Mouse (Mus musculus): Measurements from ENCODE around the gene Kif9. TPM values are rescaled to one million over a fixed set of nuclear protein-coding genes. Genes with fewer than 3 reads are reported as not detected.

Kif9 gene
- polyA plus RNA-seq, 1 experiment from 2014 or later, result 4.7 TPM

- H3K27ac ChIP-seq (ENCODE audit: low read length), result no peak overlapping the region
- no peak overlapping the region for H3K4me3 ChIP-seq (ENCODE audit: low read depth, low read length)
- H3K4me1 ChIP-seq (ENCODE audit: control insufficient read depth, insufficient read depth, low read length), result peaks cover 16% of the 10 kb centered on the region
- H3K9ac ChIP-seq (ENCODE audit: low read depth, low read length), result no peak overlapping the region
- no peaks in the 10 kb centered on the region for H3K9me3 ChIP-seq (replicated peaks; ENCODE audit: control insufficient read depth, low read length, poor library complexity, severe bottlenecking)
- WGBS, result 77% methylated on average over 4 of the region's 4 CpGs
- H3K27me3 ChIP-seq (ENCODE audit: control insufficient read depth, insufficient read depth, low read depth, low read length), result 0 out of 2 replicates have a peak, but pooled peaks cover 4% of the 10 kb centered on the region
- H3K4me2 ChIP-seq (ENCODE audit: low read length), result no peak overlapping the region
- H3K36me3 ChIP-seq (ENCODE audit: control insufficient read depth, insufficient read depth, low read length), result no peaks in the 10 kb centered on the region
- no peak for ATAC-seq
Measured at GRCm38 (mm10) chr9:110478639-110479038, 1.9 kb downstream of the Kif9 start.

- no peak overlapping the region for H3K4me3 ChIP-seq (ENCODE audit: low read depth, low read length)
- no peak for ATAC-seq
- no peak overlapping the region for H3K4me2 ChIP-seq (ENCODE audit: low read length)
- no peaks in the 10 kb centered on the region for H3K27me3 ChIP-seq (ENCODE audit: control insufficient read depth, insufficient read depth, low read depth, low read length)
- H3K27ac ChIP-seq (ENCODE audit: low read length), result no peak overlapping the region
- H3K9ac ChIP-seq (ENCODE audit: low read depth, low read length), result no peak overlapping the region
- H3K9me3 ChIP-seq (replicated peaks; ENCODE audit: control insufficient read depth, low read length, poor library complexity, severe bottlenecking), result peaks cover 4% of the 10 kb centered on the region
- no peaks in the 10 kb centered on the region for H3K4me1 ChIP-seq (ENCODE audit: control insufficient read depth, insufficient read depth, low read length)
- WGBS, result 15% methylated on average over 4 of the region's 4 CpGs
- H3K36me3 ChIP-seq (ENCODE audit: control insufficient read depth, insufficient read depth, low read length), result no peaks in the 10 kb centered on the region
Measured at GRCm38 (mm10) chr9:110488841-110489240, 12.1 kb downstream of the Kif9 start.

- H3K27ac ChIP-seq (ENCODE audit: low read length), result no peak overlapping the region
- WGBS, result 64% methylated on average over 5 of the region's 5 CpGs
- no peak for ATAC-seq
- no peaks in the 10 kb centered on the region for H3K4me1 ChIP-seq (ENCODE audit: control insufficient read depth, insufficient read depth, low read length)
- H3K9ac ChIP-seq (ENCODE audit: low read depth, low read length), result no peak overlapping the region
- no peak overlapping the region for H3K4me2 ChIP-seq (ENCODE audit: low read length)
- no peak overlapping the region for H3K4me3 ChIP-seq (ENCODE audit: low read depth, low read length)
- H3K36me3 ChIP-seq (ENCODE audit: control insufficient read depth, insufficient read depth, low read length), result no peaks in the 10 kb centered on the region
- H3K9me3 ChIP-seq (replicated peaks; ENCODE audit: control insufficient read depth, low read length, poor library complexity, severe bottlenecking), result peaks cover 4% of the 10 kb centered on the region
- no peaks in the 10 kb centered on the region for H3K27me3 ChIP-seq (ENCODE audit: control insufficient read depth, insufficient read depth, low read depth, low read length)
Measured at GRCm38 (mm10) chr9:110490913-110491312, 14.2 kb downstream of the Kif9 start.

- no peak overlapping the region for H3K4me3 ChIP-seq (ENCODE audit: low read depth, low read length)
- ATAC-seq, result no peak
- no peaks in the 10 kb centered on the region for H3K9me3 ChIP-seq (replicated peaks; ENCODE audit: control insufficient read depth, low read length, poor library complexity, severe bottlenecking)
- WGBS, result 45% methylated on average over 2 of the region's 2 CpGs
- H3K27ac ChIP-seq (ENCODE audit: low read length), result no peak overlapping the region
- H3K36me3 ChIP-seq (ENCODE audit: control insufficient read depth, insufficient read depth, low read length), result no peaks in the 10 kb centered on the region
- H3K4me2 ChIP-seq (ENCODE audit: low read length), result no peak overlapping the region
- H3K9ac ChIP-seq (ENCODE audit: low read depth, low read length), result no peak overlapping the region
- peaks cover 1% of the 10 kb centered on the region; the same call in 1 of the 2 replicates for H3K4me1 ChIP-seq (ENCODE audit: control insufficient read depth, insufficient read depth, low read length)
- no peaks in the 10 kb centered on the region for H3K27me3 ChIP-seq (ENCODE audit: control insufficient read depth, insufficient read depth, low read depth, low read length)
Measured at GRCm38 (mm10) chr9:110525737-110526136, 49.0 kb downstream of the Kif9 start.

GRCm38 (mm10) chr9:110529002-110529737 lies 52.4 kb downstream of the Kif9 start:
- Histone ChIP-seq H3K4me2 (ENCODE audit: low read length) (no peak overlapping the region), H3K4me3 (ENCODE audit: low read depth, low read length) (no peak overlapping the region), H3K9ac (ENCODE audit: low read depth, low read length) (no peak overlapping the region), H3K9me3 (replicated peaks; ENCODE audit: control insufficient read depth, low read length, poor library complexity, severe bottlenecking) (no peaks in the 10 kb centered on the region), H3K36me3 (ENCODE audit: control insufficient read depth, insufficient read depth, low read length) (no peaks in the 10 kb centered on the region), H3K27ac (ENCODE audit: low read length) (no peak overlapping the region), H3K27me3 (ENCODE audit: control insufficient read depth, insufficient read depth, low read depth, low read length) (no peaks in the 10 kb centered on the region), H3K4me1 (ENCODE audit: control insufficient read depth, insufficient read depth, low read length) (peaks cover 13% of the 10 kb centered on the region)
- ATAC-seq, result no peak
- 40% methylated on average over 9 of the region's 9 CpGs for WGBS

DNA sequence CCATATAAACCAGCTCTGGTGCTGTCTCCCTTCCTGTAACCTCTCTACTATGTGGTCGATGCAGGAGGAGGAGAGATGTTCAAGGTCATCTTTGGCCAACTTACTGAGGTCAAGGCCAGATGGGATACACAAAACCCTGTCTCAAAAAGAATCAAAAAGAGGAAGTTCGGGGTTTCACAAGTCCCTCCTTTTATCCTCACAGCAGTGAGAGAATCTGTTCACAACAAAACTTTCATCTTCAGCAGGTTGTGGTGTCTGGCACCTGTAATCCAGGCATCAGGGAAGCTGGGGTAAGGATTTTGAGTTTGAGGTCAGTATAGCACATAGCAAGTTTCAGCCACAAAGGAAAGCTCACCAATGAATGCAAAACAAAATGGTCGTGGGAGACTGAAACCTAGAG lies 53.9 kb downstream of the Kif9 start:
- Histone ChIP-seq H3K4me1 (ENCODE audit: control insufficient read depth, insufficient read depth, low read length) (peaks cover 28% of the 10 kb centered on the region), H3K27me3 (ENCODE audit: control insufficient read depth, insufficient read depth, low read depth, low read length) (no peaks in the 10 kb centered on the region), H3K9ac (ENCODE audit: low read depth, low read length) (no peak overlapping the region), H3K9me3 (replicated peaks; ENCODE audit: control insufficient read depth, low read length, poor library complexity, severe bottlenecking) (no peaks in the 10 kb centered on the region), H3K27ac (ENCODE audit: low read length) (no peak overlapping the region), H3K4me2 (ENCODE audit: low read length) (no peak overlapping the region), H3K4me3 (ENCODE audit: low read depth, low read length) (no peak overlapping the region), H3K36me3 (ENCODE audit: control insufficient read depth, insufficient read depth, low read length) (no peaks in the 10 kb centered on the region)
- no peak for ATAC-seq
- 68% methylated on average over 3 of the region's 3 CpGs for WGBS

DNA sequence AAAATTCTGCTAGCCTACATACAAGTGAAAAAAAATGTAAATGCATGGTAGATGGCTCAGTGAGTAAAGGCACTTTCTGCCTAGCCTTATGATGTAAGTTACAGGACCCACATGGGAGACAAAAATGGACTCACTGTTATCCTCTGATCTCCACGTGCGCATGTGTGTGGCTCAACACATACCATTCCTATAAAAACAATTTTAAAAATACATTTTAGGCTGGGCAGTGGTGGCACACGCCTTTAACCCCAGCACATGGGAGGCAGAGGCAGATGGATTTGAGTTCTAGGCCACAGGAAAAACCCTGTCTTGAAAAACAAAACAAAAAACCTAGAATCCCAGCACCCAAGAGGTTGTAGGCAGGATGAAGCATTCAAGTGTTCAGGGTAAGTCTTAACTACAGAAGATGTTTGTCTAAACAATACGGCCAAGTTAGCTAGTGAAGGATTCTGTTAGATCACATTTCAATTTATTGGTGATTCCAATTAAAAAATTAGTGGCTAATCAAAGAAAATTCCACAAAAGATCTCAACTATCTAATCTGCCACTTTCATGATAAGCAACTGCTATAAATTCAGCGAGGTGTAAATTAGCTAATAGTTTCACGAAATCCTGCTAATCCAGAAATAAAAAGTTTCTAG lies 54.5 kb downstream of the Kif9 start:
- Histone ChIP-seq H3K9me3 (replicated peaks; ENCODE audit: control insufficient read depth, low read length, poor library complexity, severe bottlenecking) (no peaks in the 10 kb centered on the region), H3K9ac (ENCODE audit: low read depth, low read length) (peak overlapping the region; percentile 45; the same call in 1 of the 2 replicates), H3K4me1 (ENCODE audit: control insufficient read depth, insufficient read depth, low read length) (peaks cover 33% of the 10 kb centered on the region), H3K27me3 (ENCODE audit: control insufficient read depth, insufficient read depth, low read depth, low read length) (no peaks in the 10 kb centered on the region), H3K36me3 (ENCODE audit: control insufficient read depth, insufficient read depth, low read length) (no peaks in the 10 kb centered on the region), H3K4me3 (ENCODE audit: low read depth, low read length) (peak overlapping the region; percentile 81), H3K27ac (ENCODE audit: low read length) (peak overlapping the region; percentile 99; the same call in 1 of the 2 replicates), H3K4me2 (ENCODE audit: low read length) (peak overlapping the region; percentile 60)
- 25% methylated on average over 6 of the region's 6 CpGs for WGBS
- no peak for ATAC-seq

GRCm38 (mm10) chr9:110531914-110532489 lies 55.2 kb downstream of the Kif9 start:
- Histone ChIP-seq H3K4me1 (ENCODE audit: control insufficient read depth, insufficient read depth, low read length) (peaks cover 35% of the 10 kb centered on the region), H3K9ac (ENCODE audit: low read depth, low read length) (peak overlapping the region; percentile 92), H3K4me3 (ENCODE audit: low read depth, low read length) (peak overlapping the region; percentile 81), H3K27me3 (ENCODE audit: control insufficient read depth, insufficient read depth, low read depth, low read length) (no peaks in the 10 kb centered on the region), H3K36me3 (ENCODE audit: control insufficient read depth, insufficient read depth, low read length) (no peaks in the 10 kb centered on the region), H3K9me3 (replicated peaks; ENCODE audit: control insufficient read depth, low read length, poor library complexity, severe bottlenecking) (no peaks in the 10 kb centered on the region), H3K27ac (ENCODE audit: low read length) (peak overlapping the region; percentile 99), H3K4me2 (ENCODE audit: low read length) (peak overlapping the region; percentile 60)
- peak; percentile 99 for ATAC-seq
- under 1% methylated on average over 31 of the region's 53 CpGs for WGBS
